Comparison of ENCODE assay signal across 13 mouse cellular contexts in genomic region chr9:29220941-29221615, GRCm38 (mm10).
DNase-seq lines count a peak whose midpoint lies in the region; ATAC-seq lines count a peak whose summit lies in the region.
"Had no signal": no experiment of that assay in that cellular context is flagged by ENCODE, and none has a peak within 500 bp of the region (broad histone marks: within the 10 kb centered on the region; RNA-seq: fewer than 3 reads in every experiment).

No protein-coding gene starts in this region.

- no peak overlapping the region for H3K27ac ChIP-seq in kidney, embryonic 14.5 days (ENCODE audit: low read depth, low read length)
- H3K27ac ChIP-seq: embryonic facial prominence, embryonic 15.5 days; hindbrain, embryonic 10.5 days; lung, embryonic 15.5 days; midbrain, embryonic 15.5 days had no signal

- H3K36me3 ChIP-seq in kidney, embryonic 14.5 days (ENCODE audit: control insufficient read depth, insufficient read depth, low read length): no peaks in the 10 kb centered on the region
- H3K36me3 ChIP-seq: embryonic facial prominence, embryonic 15.5 days; hindbrain, embryonic 10.5 days; lung, embryonic 15.5 days; midbrain, embryonic 15.5 days had no signal

- 24% methylated on average over 5 of the region's 5 CpGs for WGBS in kidney, embryonic 14.5 days

- no peak overlapping the region for H3K4me2 ChIP-seq in kidney, embryonic 14.5 days (replicated peaks; ENCODE audit: low read depth, low read length)
- H3K4me2 ChIP-seq: embryonic facial prominence, embryonic 15.5 days; lung, embryonic 15.5 days; midbrain, embryonic 15.5 days had no signal

- ATAC-seq in kidney, embryonic 14.5 days (ENCODE audit: low FRiP score, low TSS enrichment): no peak
- ATAC-seq: intestine, embryonic 16.5 days had no signal

- no peaks in the 10 kb centered on the region for H3K27me3 ChIP-seq in kidney, embryonic 14.5 days (ENCODE audit: control insufficient read depth, insufficient read depth, low read length)
- H3K27me3 ChIP-seq: embryonic facial prominence, embryonic 15.5 days; lung, embryonic 15.5 days; midbrain, embryonic 15.5 days had no signal

- H3K4me3 ChIP-seq in kidney, embryonic 14.5 days (ENCODE audit: low read length): no peak overlapping the region
- H3K4me3 ChIP-seq: embryonic facial prominence, embryonic 15.5 days; hindbrain, embryonic 10.5 days; lung, embryonic 15.5 days; midbrain, embryonic 15.5 days had no signal

- H3K4me1 ChIP-seq in kidney, embryonic 14.5 days (ENCODE audit: control insufficient read depth, insufficient read depth, low read length): no peaks in the 10 kb centered on the region
- H3K4me1 ChIP-seq: lung, embryonic 15.5 days had no signal

- H3K9me3 ChIP-seq in kidney, embryonic 14.5 days (ENCODE audit: control insufficient read depth, low read length): no peaks in the 10 kb centered on the region
- H3K9me3 ChIP-seq: embryonic facial prominence, embryonic 15.5 days; hindbrain, embryonic 10.5 days; lung, embryonic 15.5 days; midbrain, embryonic 15.5 days had no signal

- no peak overlapping the region for H3K9ac ChIP-seq in kidney, embryonic 14.5 days (ENCODE audit: low read depth, low read length)
- H3K9ac ChIP-seq: embryonic facial prominence, embryonic 15.5 days; lung, embryonic 15.5 days; midbrain, embryonic 15.5 days had no signal

- DNase-seq in kidney, adult 9 months: peak; percentile 20
- DNase-seq in cerebellum, adult 11-12 months: peak; percentile 87
- peak; percentile 90 for DNase-seq in cerebellum, adult 9-11 months
- DNase-seq in retina, embryonic 14.5 days (ENCODE audit: low spot score): peak; percentile 46
- DNase-seq in layer of hippocampus, adult 8-10 months (ENCODE audit: low spot score in 2 of 2): no peak
- DNase-seq in urinary bladder, postnatal 10 days (ENCODE audit: low spot score): no peak
- DNase-seq: liver had no signal

Comparison
In these comparisons a context has a peak if more than half of its experiments do, and no peak if none do; other contexts are left out.
1. DNase-seq: peak in kidney, adult 9 months (single experiment), cerebellum, adult 11-12 months (single experiment), cerebellum, adult 9-11 months (single experiment) and retina, embryonic 14.5 days (single experiment); none in layer of hippocampus, adult 8-10 months (0 of 2) and urinary bladder, postnatal 10 days (single experiment).